Mouse (Mus musculus): ENCODE measurements at regions not wholly inside any gene's neighbourhood (a gene's known extent, or its start where the extent isn't known, plus 50 kb on each side); places are given as distances from the start of the nearest gene placed in this dataset.
"Not testable (repeated sequence)": the region's sequence is repeated elsewhere in the genome, so short reads cannot be mapped to it uniquely, and the experiment has no call there.

GRCm38 (mm10) chr8:126776605-126777469 lies 168.8 kb downstream of the Tomm20 start:
- Histone ChIP-seq H3K4me1 (no peaks in the 10 kb centered on the region), H3K27ac (replicated peaks) (no peak overlapping the region), H3K36me3 (no peaks in the 10 kb centered on the region), H3K4me3 (no peak overlapping the region), H3K4me2 (replicated peaks) (no peak overlapping the region), H3K9me3 (no peaks in the 10 kb centered on the region), H3K9ac (replicated peaks) (no peak overlapping the region), H3K27me3 (no peaks in the 10 kb centered on the region)
- ATAC-seq (replicated peaks) = 0 out of 2 replicates have a peak, but pooled peaks have one; percentile 35
- 88% methylated on average over 11 of the region's 11 CpGs for WGBS

- Histone ChIP-seq H3K4me1 (no peaks in the 10 kb centered on the region), H3K4me2 (replicated peaks) (no peak overlapping the region), H3K9me3 (no peaks in the 10 kb centered on the region), H3K27ac (replicated peaks) (no peak overlapping the region), H3K9ac (replicated peaks) (no peak overlapping the region), H3K4me3 (no peak overlapping the region), H3K27me3 (no peaks in the 10 kb centered on the region), H3K36me3 (no peaks in the 10 kb centered on the region)
- 84% methylated on average over 3 of the region's 3 CpGs for WGBS
- no peak for ATAC-seq (replicated peaks)
These were observed 170.3 kb downstream of the Tomm20 start for GRCm38 (mm10) chr8:126775334-126775733.

- ATAC-seq (replicated peaks) = no peak
- 89% methylated on average over 7 of the region's 7 CpGs for WGBS
- H3K27me3 ChIP-seq = no peaks in the 10 kb centered on the region
- H3K9ac ChIP-seq (replicated peaks) = no peak overlapping the region
- H3K27ac ChIP-seq (replicated peaks) = no peak overlapping the region
- H3K36me3 ChIP-seq = no peaks in the 10 kb centered on the region
- no peak overlapping the region for H3K4me2 ChIP-seq (replicated peaks)
- no peaks in the 10 kb centered on the region for H3K4me1 ChIP-seq
- no peaks in the 10 kb centered on the region for H3K9me3 ChIP-seq
- no peak overlapping the region for H3K4me3 ChIP-seq
These were observed 170.8 kb downstream of the Tomm20 start for GRCm38 (mm10) chr8:126774816-126775215.

GRCm38 (mm10) chr8:126772748-126773147 lies 172.9 kb downstream of the Tomm20 start:
- Histone ChIP-seq H3K9ac (replicated peaks) (no peak overlapping the region), H3K27me3 (no peaks in the 10 kb centered on the region), H3K4me2 (replicated peaks) (no peak overlapping the region), H3K36me3 (no peaks in the 10 kb centered on the region), H3K27ac (replicated peaks) (no peak overlapping the region), H3K9me3 (no peaks in the 10 kb centered on the region), H3K4me1 (no peaks in the 10 kb centered on the region), H3K4me3 (no peak overlapping the region)
- WGBS = 90% methylated on average over 11 of the region's 11 CpGs
- ATAC-seq (replicated peaks) = no peak

- Histone ChIP-seq H3K27ac (replicated peaks) (no peak overlapping the region), H3K4me1 (no peaks in the 10 kb centered on the region), H3K27me3 (no peaks in the 10 kb centered on the region), H3K4me3 (no peak overlapping the region), H3K9ac (replicated peaks) (no peak overlapping the region), H3K36me3 (no peaks in the 10 kb centered on the region), H3K4me2 (replicated peaks) (no peak overlapping the region), H3K9me3 (no peaks in the 10 kb centered on the region)
- no peak for ATAC-seq (replicated peaks)
- WGBS = 86% methylated on average over 7 of the region's 7 CpGs
These were observed 173.4 kb downstream of the Tomm20 start for GRCm38 (mm10) chr8:126772194-126772593.

- H3K4me3 ChIP-seq; ATAC-seq (replicated peaks); H3K4me1 ChIP-seq; H3K4me2 ChIP-seq (replicated peaks); H3K27ac ChIP-seq (replicated peaks); H3K9ac ChIP-seq (replicated peaks); H3K27me3 ChIP-seq; H3K36me3 ChIP-seq; H3K9me3 ChIP-seq: not testable (repeated sequence)
- WGBS = 80% methylated on average over 2 of the region's 2 CpGs
These were observed 175.3 kb downstream of the Tomm20 start for GRCm38 (mm10) chr8:126770374-126770773.

- Histone ChIP-seq H3K9me3 (no peaks in the 10 kb centered on the region), H3K4me2 (replicated peaks) (no peak overlapping the region), H3K36me3 (no peaks in the 10 kb centered on the region), H3K4me1 (no peaks in the 10 kb centered on the region), H3K9ac (replicated peaks) (no peak overlapping the region), H3K4me3 (no peak overlapping the region), H3K27ac (replicated peaks) (no peak overlapping the region), H3K27me3 (no peaks in the 10 kb centered on the region)
- ATAC-seq (replicated peaks) = no peak
- WGBS = 91% methylated on average over 5 of the region's 5 CpGs
These were observed 174.4 kb upstream of the Irf2bp2 start for GRCm38 (mm10) chr8:126768142-126768541.

GRCm38 (mm10) chr8:126767341-126767740 lies 173.6 kb upstream of the Irf2bp2 start:
- no peaks in the 10 kb centered on the region for H3K4me1 ChIP-seq
- no peak overlapping the region for H3K4me3 ChIP-seq
- no peak for ATAC-seq (replicated peaks)
- H3K27ac ChIP-seq (replicated peaks) = no peak overlapping the region
- no peak overlapping the region for H3K9ac ChIP-seq (replicated peaks)
- no peaks in the 10 kb centered on the region for H3K9me3 ChIP-seq
- 99% methylated on average over 3 of the region's 3 CpGs for WGBS
- no peak overlapping the region for H3K4me2 ChIP-seq (replicated peaks)
- no peaks in the 10 kb centered on the region for H3K27me3 ChIP-seq
- no peaks in the 10 kb centered on the region for H3K36me3 ChIP-seq

GRCm38 (mm10) chr8:126765693-126766238 lies 172.0 kb upstream of the Irf2bp2 start:
- Histone ChIP-seq H3K4me1 (no peaks in the 10 kb centered on the region), H3K27me3 (no peaks in the 10 kb centered on the region), H3K9me3 (no peaks in the 10 kb centered on the region), H3K27ac (replicated peaks) (no peak overlapping the region), H3K9ac (replicated peaks) (no peak overlapping the region), H3K4me3 (no peak overlapping the region), H3K36me3 (no peaks in the 10 kb centered on the region), H3K4me2 (replicated peaks) (no peak overlapping the region)
- WGBS = 90% methylated on average over 6 of the region's 6 CpGs
- no peak for ATAC-seq (replicated peaks)

GRCm38 (mm10) chr8:126763600-126763999 lies 169.8 kb upstream of the Irf2bp2 start:
- no peak for ATAC-seq (replicated peaks)
- no peaks in the 10 kb centered on the region for H3K9me3 ChIP-seq
- no peaks in the 10 kb centered on the region for H3K36me3 ChIP-seq
- no peak overlapping the region for H3K4me2 ChIP-seq (replicated peaks)
- no peak overlapping the region for H3K27ac ChIP-seq (replicated peaks)
- H3K4me3 ChIP-seq = no peak overlapping the region
- peaks cover 4% of the 10 kb centered on the region; the same call in 1 of the 2 replicates for H3K4me1 ChIP-seq
- no peak overlapping the region for H3K9ac ChIP-seq (replicated peaks)
- WGBS = 92% methylated on average over 7 of the region's 7 CpGs
- no peaks in the 10 kb centered on the region for H3K27me3 ChIP-seq

- peaks cover 4% of the 10 kb centered on the region; the same call in 1 of the 2 replicates for H3K4me1 ChIP-seq
- no peak for ATAC-seq (replicated peaks)
- WGBS = 81% methylated on average over 7 of the region's 7 CpGs
- no peak overlapping the region for H3K27ac ChIP-seq (replicated peaks)
- H3K4me3 ChIP-seq = no peak overlapping the region
- no peaks in the 10 kb centered on the region for H3K27me3 ChIP-seq
- H3K9me3 ChIP-seq = no peaks in the 10 kb centered on the region
- H3K4me2 ChIP-seq (replicated peaks) = no peak overlapping the region
- H3K36me3 ChIP-seq = no peaks in the 10 kb centered on the region
- no peak overlapping the region for H3K9ac ChIP-seq (replicated peaks)
These were observed 165.9 kb upstream of the Irf2bp2 start for GRCm38 (mm10) chr8:126759711-126760110.

GRCm38 (mm10) chr8:126758951-126759350 lies 165.2 kb upstream of the Irf2bp2 start:
- peaks cover 10% of the 10 kb centered on the region for H3K4me1 ChIP-seq
- no peak overlapping the region for H3K4me3 ChIP-seq
- ATAC-seq (replicated peaks) = no peak
- H3K27me3 ChIP-seq = no peaks in the 10 kb centered on the region
- H3K4me2 ChIP-seq (replicated peaks) = no peak overlapping the region
- no peaks in the 10 kb centered on the region for H3K36me3 ChIP-seq
- 88% methylated on average over 4 of the region's 4 CpGs for WGBS
- no peak overlapping the region for H3K9ac ChIP-seq (replicated peaks)
- H3K27ac ChIP-seq (replicated peaks) = no peak overlapping the region
- no peaks in the 10 kb centered on the region for H3K9me3 ChIP-seq

Data from forebrain, embryonic 15.5 days (tissue).